Mouse (Mus musculus): ENCODE results near the gene Chid1.

- TF ChIP-seq CTCF (IDR thresholded peaks at IDR 0.05; ENCODE audit: control insufficient read depth, insufficient read depth, insufficient replicate concordance, low read depth, low read length), result no peak
- no peak; the same call in 1 of the 2 replicates for TF ChIP-seq POLR2A (IDR thresholded peaks at IDR 0.05; ENCODE audit: control insufficient read depth, low read depth, low read length)
These were observed 2.9 kb upstream of the Chid1 start for GRCm38 (mm10) chr7:141542588-141542987.

Measured in testis, adult 2 months (tissue).